ENCODE assay signal across 9 mouse cellular contexts in the genomic region with DNA sequence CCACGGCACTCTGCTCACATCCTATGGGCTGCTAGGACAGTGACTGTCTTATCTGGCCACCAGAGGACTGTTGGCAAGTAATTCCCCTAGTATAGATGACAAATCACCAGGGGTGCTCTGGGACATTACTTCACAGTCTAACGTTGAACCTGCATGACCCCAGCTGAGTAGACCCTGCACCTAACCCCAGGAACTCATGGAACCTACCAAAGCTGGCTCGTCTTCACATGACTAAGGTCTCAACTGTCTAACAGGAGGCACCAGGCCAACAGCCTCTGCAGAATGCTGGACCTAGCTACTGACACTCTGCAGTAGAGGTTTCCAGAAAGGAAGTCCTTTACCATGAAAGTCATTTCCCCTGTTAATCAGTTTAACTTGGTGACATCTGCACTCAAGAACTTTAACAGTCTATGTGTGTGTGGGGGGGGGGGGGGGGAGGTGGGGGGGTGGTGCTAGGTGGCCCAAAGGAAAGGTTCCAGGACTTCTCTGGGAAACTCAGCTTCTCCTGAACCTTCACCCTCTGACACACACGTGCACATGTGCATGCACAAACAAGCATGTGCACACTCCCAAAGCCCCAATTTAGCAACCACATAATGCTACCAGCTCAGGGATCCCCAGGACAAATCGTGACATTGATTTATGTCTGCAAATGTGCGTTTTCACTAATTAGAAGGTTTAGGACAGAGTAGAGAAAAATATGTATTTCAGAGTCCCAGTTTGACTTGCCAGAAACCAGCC. TPM values are rescaled to one million over a fixed set of nuclear protein-coding genes. Genes with fewer than 3 reads are reported as not detected.
DNase-seq lines count a peak whose midpoint lies in the region; TF ChIP-seq lines count a peak whose summit lies in the region.
"Had no signal": no experiment of that assay in that cellular context is flagged by ENCODE, and none has a peak within 500 bp of the region (broad histone marks: within the 10 kb centered on the region; RNA-seq: fewer than 3 reads in every experiment).

No protein-coding gene starts in this region.

- 50% methylated on average over 6 of the region's 6 CpGs for WGBS in kidney, adult 2 months
- WGBS in limb, embryonic 10.5 days: 80% methylated on average over 6 of the region's 6 CpGs

- TF ChIP-seq POLR2A in kidney, adult 2 months (IDR thresholded peaks at IDR 0.05; ENCODE audit: low read depth, low read length): no peak
- no peak for TF ChIP-seq POLR2A in embryonic fibroblast, embryonic 13.5 days (IDR thresholded peaks at IDR 0.05; ENCODE audit: low read depth, low read length)

- no peaks in the 10 kb centered on the region for H3K9me3 ChIP-seq in limb, embryonic 10.5 days (replicated peaks)
- H3K9me3 ChIP-seq: hindbrain, embryonic 12.5 days; midbrain, embryonic 12.5 days had no signal

- TF ChIP-seq CTCF in kidney, adult 2 months (conservative IDR thresholded peaks at IDR 0.05; ENCODE audit: insufficient read depth, insufficient read length, low read depth, low read length): no peak
- no peak for TF ChIP-seq CTCF in embryonic fibroblast, embryonic 13.5 days (IDR thresholded peaks at IDR 0.05; ENCODE audit: borderline replicate concordance, insufficient read depth, low read length)

- peak overlapping the region; percentile 19; the same call in 1 of the 2 replicates for H3K27ac ChIP-seq in kidney, adult 2 months (ENCODE audit: insufficient read depth, low read depth, low read length)
- peak overlapping the region; percentile 65 for H3K27ac ChIP-seq in embryonic fibroblast, embryonic 13.5 days (ENCODE audit: insufficient read depth, low read length)
- H3K27ac ChIP-seq in limb, embryonic 10.5 days: 0 out of 2 replicates have a peak overlapping the region, but pooled peaks have one; percentile 19
- H3K27ac ChIP-seq: hindbrain, embryonic 12.5 days; midbrain, embryonic 12.5 days had no signal

- peaks cover 33% of the 10 kb centered on the region for H3K4me1 ChIP-seq in kidney, adult 2 months (ENCODE audit: control insufficient read depth, insufficient read depth, low read length)
- H3K4me1 ChIP-seq in embryonic fibroblast, embryonic 13.5 days (ENCODE audit: control insufficient read depth, insufficient read depth, low read length): peaks cover 9% of the 10 kb centered on the region
- H3K4me1 ChIP-seq in limb, embryonic 10.5 days: peaks cover 62% of the 10 kb centered on the region

- no peaks in the 10 kb centered on the region for H3K27me3 ChIP-seq in kidney, adult 2 months (replicated peaks; ENCODE audit: control insufficient read depth, insufficient read depth, low read length)
- no peaks in the 10 kb centered on the region for H3K27me3 ChIP-seq in limb, embryonic 10.5 days (ENCODE audit: low read depth, poor library complexity, severe bottlenecking)
- H3K27me3 ChIP-seq: hindbrain, embryonic 12.5 days; midbrain, embryonic 12.5 days had no signal

- H3K4me3 ChIP-seq in kidney, adult 2 months (ENCODE audit: insufficient read depth, low read depth, low read length): no peak overlapping the region
- no peak overlapping the region for H3K4me3 ChIP-seq in embryonic fibroblast, embryonic 13.5 days (ENCODE audit: insufficient read depth, low read length)
- H3K4me3 ChIP-seq in limb, embryonic 10.5 days: no peak overlapping the region
- H3K4me3 ChIP-seq: hindbrain, embryonic 12.5 days; midbrain, embryonic 12.5 days had no signal

- no peaks in the 10 kb centered on the region for H3K36me3 ChIP-seq in kidney, adult 2 months (ENCODE audit: control insufficient read depth, insufficient read depth, low read length)
- H3K36me3 ChIP-seq in limb, embryonic 10.5 days: peaks cover 24% of the 10 kb centered on the region
- H3K36me3 ChIP-seq: midbrain, embryonic 12.5 days had no signal

- peak; percentile 74 for DNase-seq in kidney, adult 2 months
- no peak for DNase-seq in kidney, adult 18-20 months
- peak; percentile 59 to 70 for DNase-seq in adrenal gland, postnatal 36 days
- DNase-seq in limb, embryonic 10.5 days (ENCODE audit: low spot score): no peak
- no peak for DNase-seq in embryo, embryonic 9.5 days (ENCODE audit: extremely low spot score)
- no peak for DNase-seq in layer of hippocampus, postnatal 25 days (ENCODE audit: extremely low spot score in 1 of 2, low spot score in 1 of 2)

RNA-seq across cellular contexts. Expression of gene Lrp5, which starts 19.0 kb away (rescaled TPM):
- 33.9 and 34.2 TPM in 2 replicates for polyA plus RNA-seq in kidney, adult 2 months (2012; rRNA removed)
- 100 to 1,000 TPM in 1 of 2 experiments, 10 to 100 TPM in 1; 95.6 to 154 TPM for total RNA-seq in adrenal gland, postnatal 36 days (2021)
- 32.0 and 32.7 TPM in 2 replicates for polyA plus RNA-seq in embryonic fibroblast, embryonic 13.5 days (2011; ENCODE audit: insufficient read length, low read depth, missing spikeins)
- polyA plus RNA-seq in limb, embryonic 10.5 days (2016; fragmentation: Nextera tagmentation; extraction: Ambion mirVana): 6.6 and 8.2 TPM in 2 replicates
- total RNA-seq in layer of hippocampus, postnatal 25 days (2021): 10 to 100 TPM; 10.3 to 10.9 TPM

RNA-seq across cellular contexts. Expression of gene 1810055G02Rik, which starts 40.8 kb away (rescaled TPM):
- polyA plus RNA-seq in kidney, adult 2 months (2012; rRNA removed): 18.8 and 23.3 TPM in 2 replicates
- total RNA-seq in adrenal gland, postnatal 36 days (2021): 10 to 100 TPM; 28.1 to 43.2 TPM
- polyA plus RNA-seq in embryonic fibroblast, embryonic 13.5 days (2011; ENCODE audit: insufficient read length, low read depth, missing spikeins): 53.5 and 57.9 TPM in 2 replicates
- 43.8 and 47.2 TPM in 2 replicates for polyA plus RNA-seq in limb, embryonic 10.5 days (2016; fragmentation: Nextera tagmentation; extraction: Ambion mirVana)
- 10 to 100 TPM; 28.3 to 28.6 TPM for total RNA-seq in layer of hippocampus, postnatal 25 days (2021)

Comparison
In these comparisons a context has a peak if more than half of its experiments do, and no peak if none do; other contexts are left out.
1. DNase-seq: peak in kidney, adult 2 months (single experiment) and adrenal gland, postnatal 36 days (2 of 2); none in kidney, adult 18-20 months (single experiment), limb, embryonic 10.5 days (single experiment), embryo, embryonic 9.5 days (single experiment) and layer of hippocampus, postnatal 25 days (0 of 2).
2. Peak in every context shown above with its lines, with median percentiles within 50 percentile points of each other: H3K27ac ChIP-seq.